Mouse (Mus musculus) right cerebral cortex, adult 18-20 months (tissue): ENCODE results near the gene D030056L22Rik.

Experiments
- DNase-seq: peaks from one replicate; pipeline ENCODE4 v3.0.0; 2022; ENCODE audit warnings: mixed read lengths

The D030056L22Rik gene

GRCm38 (mm10) chr19:18712866-18713300 is at the start of gene D030056L22Rik:
D030056L22Rik (plus strand) TSS chr19:18713193.
- peak; percentile 98 for DNase-seq

- no peak for DNase-seq
These were observed 49.1 kb upstream of the D030056L22Rik start for GRCm38 (mm10) chr19:18663904-18664303.

- DNase-seq, result no peak
These were observed 46.0 kb upstream of the D030056L22Rik start for GRCm38 (mm10) chr19:18666966-18667365.

- no peak for DNase-seq
These were observed 43.4 kb upstream of the D030056L22Rik start for GRCm38 (mm10) chr19:18669551-18669950.

GRCm38 (mm10) chr19:18670608-18671007 is 42.4 kb upstream of the D030056L22Rik start, which contains the start of gene Carnmt1:
Carnmt1 (plus strand) TSS chr19:18670764.
- DNase-seq, result peak; percentile 98

GRCm38 (mm10) chr19:18671056-18671741 is 41.8 kb upstream of the D030056L22Rik start:
- peak; percentile 62 for DNase-seq

GRCm38 (mm10) chr19:18672498-18672897 is 40.5 kb upstream of the D030056L22Rik start:
- no peak for DNase-seq

- no peak for DNase-seq
These were observed 39.9 kb upstream of the D030056L22Rik start for GRCm38 (mm10) chr19:18673116-18673515.

- no peak for DNase-seq
These were observed 30.9 kb upstream of the D030056L22Rik start for GRCm38 (mm10) chr19:18682142-18682541.

GRCm38 (mm10) chr19:18687556-18687955 is 25.4 kb upstream of the D030056L22Rik start:
- peak; percentile 13 for DNase-seq

- DNase-seq, result no peak
These were observed 20.8 kb upstream of the D030056L22Rik start for GRCm38 (mm10) chr19:18692176-18692575.

GRCm38 (mm10) chr19:18692768-18693167 is 20.2 kb upstream of the D030056L22Rik start:
- no peak for DNase-seq

GRCm38 (mm10) chr19:18695116-18695515 is 17.9 kb upstream of the D030056L22Rik start:
- DNase-seq, result no peak

- no peak for DNase-seq
These were observed 17.4 kb upstream of the D030056L22Rik start for GRCm38 (mm10) chr19:18695552-18695951.

GRCm38 (mm10) chr19:18708101-18708500 is 4.9 kb upstream of the D030056L22Rik start:
- no peak for DNase-seq

GRCm38 (mm10) chr19:18710903-18711302 is 2.1 kb upstream of the D030056L22Rik start:
- DNase-seq, result no peak

- DNase-seq, result no peak
These were observed 1.4 kb upstream of the D030056L22Rik start for GRCm38 (mm10) chr19:18711589-18711988.

GRCm38 (mm10) chr19:18712153-18712865 is 684 bp upstream of the D030056L22Rik start:
- DNase-seq, result no peak

GRCm38 (mm10) chr19:18713357-18713756 is 364 bp downstream of the D030056L22Rik start:
- DNase-seq, result peak; percentile 56

GRCm38 (mm10) chr19:18716374-18716773 is 3.4 kb downstream of the D030056L22Rik start:
- peak; percentile 59 for DNase-seq

- DNase-seq, result no peak
These were observed 7.3 kb downstream of the D030056L22Rik start for GRCm38 (mm10) chr19:18720337-18720736.

GRCm38 (mm10) chr19:18725186-18725585 is 12.2 kb downstream of the D030056L22Rik start:
- no peak for DNase-seq

GRCm38 (mm10) chr19:18730255-18730654 is 17.3 kb downstream of the D030056L22Rik start:
- no peak for DNase-seq

GRCm38 (mm10) chr19:18731077-18731476 is 18.1 kb downstream of the D030056L22Rik start:
- no peak for DNase-seq
